Mouse (Mus musculus): ENCODE measurements around the gene Mcub. TPM values are rescaled to one million over a fixed set of nuclear protein-coding genes. Genes with fewer than 3 reads are reported as not detected.

Gene Mcub
- polyA plus RNA-seq, 1 experiment from 2014 or later: 3.9 TPM

GRCm38 (mm10) chr3:129880925-129881593 is 88.9 kb downstream of the Mcub start:
- Histone ChIP-seq H3K9ac (no peak overlapping the region), H3K4me2 (no peak overlapping the region), H3K27me3 (replicated peaks) (no peaks in the 10 kb centered on the region), H3K4me3 (no peak overlapping the region), H3K27ac (no peak overlapping the region), H3K9me3 (no peaks in the 10 kb centered on the region), H3K4me1 (peaks cover 12% of the 10 kb centered on the region), H3K36me3 (replicated peaks) (no peaks in the 10 kb centered on the region)
- 89% methylated on average over 8 of the region's 8 CpGs for WGBS
- no peak for ATAC-seq (replicated peaks)

- Histone ChIP-seq H3K36me3 (replicated peaks) (no peaks in the 10 kb centered on the region), H3K9ac (no peak overlapping the region), H3K4me3 (peak overlapping the region; percentile 78; the same call in 1 of the 2 replicates), H3K27ac (no peak overlapping the region), H3K27me3 (replicated peaks) (no peaks in the 10 kb centered on the region), H3K4me1 (peaks cover 12% of the 10 kb centered on the region), H3K4me2 (peak overlapping the region; percentile 93), H3K9me3 (no peaks in the 10 kb centered on the region)
- ATAC-seq (replicated peaks): no peak
- WGBS: 71% methylated on average over 2 of the region's 2 CpGs
Measured at GRCm38 (mm10) chr3:129879913-129880312, 90.1 kb downstream of the Mcub start.

- Histone ChIP-seq H3K36me3 (replicated peaks) (no peaks in the 10 kb centered on the region), H3K4me3 (peak overlapping the region; percentile 78), H3K27me3 (replicated peaks) (no peaks in the 10 kb centered on the region), H3K4me1 (peaks cover 12% of the 10 kb centered on the region), H3K27ac (peak overlapping the region; percentile 89), H3K9me3 (no peaks in the 10 kb centered on the region), H3K4me2 (peak overlapping the region; percentile 93), H3K9ac (peak overlapping the region; percentile 81)
- ATAC-seq (replicated peaks): peak; percentile 78
- WGBS: under 1% methylated on average over 25 of the region's 25 CpGs
Measured at GRCm38 (mm10) chr3:129879131-129879757, 90.8 kb downstream of the Mcub start.

- Histone ChIP-seq H3K4me1 (peaks cover 12% of the 10 kb centered on the region), H3K4me3 (peak within 1 kb of the TSS; percentile 78), H3K4me2 (peak within 1 kb of the TSS; percentile 93), H3K9me3 (no peaks in the 10 kb centered on the region), H3K27me3 (replicated peaks) (no peaks in the 10 kb centered on the region), H3K36me3 (replicated peaks) (no peaks in the 10 kb centered on the region), H3K27ac (peak within 1 kb of the TSS; percentile 89), H3K9ac (peak within 1 kb of the TSS; percentile 81)
- ATAC-seq (replicated peaks): peak; percentile 97
- WGBS: under 1% methylated on average over 66 of the region's 66 CpGs
Measured at GRCm38 (mm10) chr3:129878405-129879021, 91.5 kb downstream of the Mcub start, which contains the start of gene Pla2g12a. Gene Pla2g12a, plus strand, starts transcription at chr3:129878606.

- 92% methylated on average over 10 of the region's 10 CpGs for WGBS
Measured at GRCm38 (mm10) chr3:129877327-129877726, 92.7 kb downstream of the Mcub start.

More at GRCm38 (mm10) chr3:129877327-129877726, 92.7 kb downstream of the Mcub start:
- no peaks in the 10 kb centered on the region for H3K27me3 ChIP-seq (replicated peaks)
- H3K27ac ChIP-seq: no peak overlapping the region
- no peak overlapping the region for H3K9ac ChIP-seq
- ATAC-seq (replicated peaks): no peak
- H3K4me2 ChIP-seq: no peak overlapping the region
- H3K9me3 ChIP-seq: no peaks in the 10 kb centered on the region
- H3K4me1 ChIP-seq: peaks cover 12% of the 10 kb centered on the region
- H3K4me3 ChIP-seq: no peak overlapping the region
- H3K36me3 ChIP-seq (replicated peaks): no peaks in the 10 kb centered on the region

Other genes starting within 250 kb of the Mcub start
- gene Egf, start 214.9 kb downstream of the Mcub start, polyA plus RNA-seq (2015; fragmentation: Nextera tagmentation; extraction: Ambion mirVana): 2.2 and 3.2 TPM in 2 replicates
- gene Lrit3, start 166.2 kb downstream of the Mcub start, polyA plus RNA-seq (2015; fragmentation: Nextera tagmentation; extraction: Ambion mirVana): not detected in 2 replicates
- gene Rrh, start 147.6 kb downstream of the Mcub start, polyA plus RNA-seq (2015; fragmentation: Nextera tagmentation; extraction: Ambion mirVana): 0.17 and 0.21 TPM in 2 replicates
- 41.6 and 46.0 TPM in 2 replicates for gene Gar1, start 138.8 kb downstream of the Mcub start, polyA plus RNA-seq (2015; fragmentation: Nextera tagmentation; extraction: Ambion mirVana)
- gene Cfi, start 134.3 kb downstream of the Mcub start, polyA plus RNA-seq (2015; fragmentation: Nextera tagmentation; extraction: Ambion mirVana): 0.49 and 0.50 TPM in 2 replicates
- gene Pla2g12a, start 91.6 kb downstream of the Mcub start, polyA plus RNA-seq (2015; fragmentation: Nextera tagmentation; extraction: Ambion mirVana): 36.7 and 37.4 TPM in 2 replicates
- gene Casp6, start 68.8 kb downstream of the Mcub start, polyA plus RNA-seq (2015; fragmentation: Nextera tagmentation; extraction: Ambion mirVana): 20.1 and 22.1 TPM in 2 replicates
- 34.7 and 34.9 TPM in 2 replicates for gene Sec24b, start 91.3 kb upstream of the Mcub start, polyA plus RNA-seq (2015; fragmentation: Nextera tagmentation; extraction: Ambion mirVana)
- gene Col25a1, start 161.3 kb upstream of the Mcub start, polyA plus RNA-seq (2015; fragmentation: Nextera tagmentation; extraction: Ambion mirVana): 14.4 and 15.3 TPM in 2 replicates

Data from midbrain, embryonic 15.5 days (tissue).